Mouse (Mus musculus) pancreas, adult 10 weeks (tissue): ENCODE data around the gene Tbl2. TPM values are rescaled to one million over a fixed set of nuclear protein-coding genes. Genes with fewer than 3 reads are reported as not detected.

ENCODE experiments used
- polyA plus RNA-seq: library from polyadenylated mRNA; stranded (reverse); fragments of 350-450 nt; fragmentation: Illumina TruSeq; extraction: RNeasy Lipid Tissue Mini Kit (QIAGEN cat#74804); gene quantifications from one replicate; pipeline ENCODE4 v1.2.3, GENCODE M21; 2015; ENCODE audit warnings: low read depth, low replicate concordance; ENCODE audit not compliant: insufficient read depth

Gene Tbl2
- 4.1 TPM for polyA plus RNA-seq

DNA sequence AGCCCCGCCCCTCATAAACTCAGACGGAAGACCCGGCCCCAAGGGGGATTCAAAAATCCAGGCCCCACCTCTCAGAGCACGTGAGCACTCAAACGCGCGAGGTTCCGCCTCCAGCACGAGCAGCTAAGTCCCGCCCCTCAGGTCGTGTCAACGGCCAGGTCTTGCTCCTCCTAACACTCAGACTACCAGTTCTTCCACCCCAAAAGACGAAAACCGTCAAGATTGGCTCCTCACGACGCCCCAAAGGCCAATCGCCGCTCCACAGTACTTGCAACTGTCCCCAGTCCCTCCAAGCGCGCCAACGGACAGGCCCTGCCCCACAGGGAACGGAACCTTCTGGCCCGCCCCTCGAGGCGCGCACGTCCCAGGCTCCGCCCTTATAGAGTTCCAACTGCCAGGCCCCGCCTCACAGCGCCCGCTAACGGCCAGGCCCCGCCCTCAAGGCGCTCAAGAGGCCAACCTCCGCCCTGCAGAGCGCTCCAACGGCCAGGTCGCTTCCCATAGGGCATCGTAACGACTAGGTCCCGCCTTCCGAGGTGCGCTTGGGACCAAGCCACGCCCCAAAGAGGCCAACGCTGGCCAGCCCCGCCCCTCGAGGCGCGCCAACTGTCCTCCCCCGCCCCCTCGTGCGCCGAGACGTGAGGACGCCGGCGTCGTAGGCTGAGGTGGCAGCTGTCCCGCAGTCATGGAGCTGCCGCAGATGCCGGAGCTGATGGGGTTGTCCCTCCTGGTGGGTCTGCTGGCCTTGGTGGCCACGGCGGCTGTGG lies at the start of gene Tbl2:
Gene Tbl2, plus strand, starts transcription at position 605 of the 767 bp plus-strand sequence.

DNA sequence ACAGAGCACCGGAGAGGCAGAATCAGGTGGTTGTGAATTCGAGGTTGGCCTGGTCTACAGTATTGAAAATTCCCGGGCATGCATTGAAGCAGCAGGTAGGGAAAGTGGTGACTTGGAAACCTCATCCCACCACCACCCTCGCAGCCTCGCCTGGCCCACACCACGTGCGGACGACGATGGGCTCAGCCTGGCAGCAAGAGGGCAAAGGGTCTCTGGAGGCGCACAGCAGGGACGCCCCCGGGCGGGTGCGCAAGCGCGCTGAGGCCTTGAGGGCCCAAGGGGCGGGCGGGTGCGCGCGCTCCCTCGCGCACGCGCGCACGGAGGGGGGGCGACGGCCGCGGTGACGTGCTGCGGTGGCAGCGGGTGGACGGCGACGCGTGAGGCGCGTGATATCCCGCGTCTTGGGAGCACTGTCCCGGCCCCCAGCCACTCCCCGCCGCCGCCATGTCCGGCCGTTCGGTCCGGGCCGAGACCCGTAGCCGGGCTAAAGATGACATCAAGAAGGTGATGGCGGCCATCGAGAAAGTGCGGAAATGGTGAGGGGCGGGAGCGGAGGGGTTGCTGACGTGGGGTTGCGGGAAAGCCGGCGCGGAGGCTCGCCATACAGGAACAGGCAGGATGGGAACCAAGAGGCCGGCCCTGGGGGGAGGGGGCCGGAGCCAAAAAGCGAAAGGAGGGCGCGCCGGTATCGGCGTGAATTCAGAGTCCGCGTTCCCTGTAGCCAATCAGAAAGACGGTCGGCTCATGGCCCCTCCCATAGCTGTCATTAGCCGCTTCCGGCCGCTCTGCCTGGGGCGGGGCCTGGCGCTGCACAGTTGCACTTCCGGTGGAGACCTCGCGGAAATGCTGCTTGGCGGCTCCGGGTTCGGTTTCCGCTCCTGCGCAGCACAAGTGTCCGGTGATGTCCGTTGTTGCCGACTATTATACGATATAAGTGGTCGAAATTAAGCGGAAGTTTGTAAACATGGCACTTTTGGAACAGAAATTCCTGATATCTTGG lies 18.9 kb downstream of the Tbl2 start, which contains the start of gene Bcl7b:
Gene Bcl7b, plus strand, starts transcription at position 221 of the 1,000 bp plus-strand sequence.

DNA sequence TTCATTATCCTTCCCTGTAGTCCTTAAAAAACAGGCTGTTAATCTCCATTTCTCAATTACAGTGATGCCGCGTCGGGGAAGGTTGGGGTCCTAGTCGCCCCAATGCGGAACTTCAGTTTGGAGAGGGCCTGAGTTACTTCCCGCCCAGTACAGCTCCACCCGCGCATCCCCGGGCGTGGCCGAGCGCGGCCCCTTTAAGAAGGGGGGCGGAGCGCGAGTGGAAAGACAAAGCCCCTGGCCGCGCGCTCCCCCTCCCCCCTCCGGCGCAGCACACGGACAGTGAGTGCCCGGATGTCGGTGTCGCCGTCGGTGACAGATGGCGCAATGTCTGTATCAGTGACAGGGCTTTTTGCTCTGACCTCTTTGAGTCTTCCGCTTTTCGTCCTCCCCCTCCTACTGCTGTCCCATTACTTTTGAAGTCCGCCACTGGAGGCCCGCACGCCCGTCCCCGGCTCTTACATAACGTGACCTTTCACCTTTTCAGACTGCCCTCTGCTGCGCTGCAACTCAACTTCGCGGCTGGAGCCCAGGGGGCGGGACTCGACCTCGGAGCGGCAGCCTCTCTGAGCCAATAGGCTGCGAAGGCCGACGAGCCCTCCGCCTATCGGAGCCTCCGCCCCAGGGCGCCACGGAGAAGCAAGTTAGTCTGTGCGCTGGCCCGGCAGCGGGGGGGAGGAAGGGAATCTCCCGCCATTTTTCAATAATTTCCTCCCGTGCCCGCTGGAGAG lies 37.3 kb downstream of the Tbl2 start, which contains the start of gene Baz1b:
Gene Baz1b, plus strand, starts transcription at position 644 of the 728 bp plus-strand sequence.

Other genes starting within 250 kb of the Tbl2 start
- gene Tmem270, start 242.9 kb upstream of the Tbl2 start, polyA plus RNA-seq = not detected
- not detected for gene Cldn13, start 234.1 kb upstream of the Tbl2 start, polyA plus RNA-seq
- 2.3 TPM for gene Mettl27, start 217.3 kb upstream of the Tbl2 start, polyA plus RNA-seq
- gene Cldn4, start 202.7 kb upstream of the Tbl2 start, polyA plus RNA-seq = 3.9 TPM
- gene Cldn3, start 163.4 kb upstream of the Tbl2 start, polyA plus RNA-seq = 25.9 TPM
- gene Abhd11, start 140.5 kb upstream of the Tbl2 start, polyA plus RNA-seq = 23.5 TPM
- gene Stx1a, start 126.2 kb upstream of the Tbl2 start, polyA plus RNA-seq = 5.5 TPM
- gene Dnajc30, start 85.5 kb upstream of the Tbl2 start, polyA plus RNA-seq = 7.2 TPM
- gene Bud23, start 84.7 kb upstream of the Tbl2 start, polyA plus RNA-seq = 23.0 TPM
- 0.74 TPM for gene Vps37d, start 71.4 kb upstream of the Tbl2 start, polyA plus RNA-seq
- 31.5 TPM for gene Mlxipl, start 59.8 kb upstream of the Tbl2 start, polyA plus RNA-seq
- 10.6 TPM for gene Bcl7b, start 18.6 kb downstream of the Tbl2 start, polyA plus RNA-seq
- gene Baz1b, start 37.6 kb downstream of the Tbl2 start, polyA plus RNA-seq = 13.8 TPM
- gene Fzd9, start 101.6 kb downstream of the Tbl2 start, polyA plus RNA-seq = not detected
- not detected for gene Fkbp6, start 200.4 kb downstream of the Tbl2 start, polyA plus RNA-seq
- 4.6 TPM for gene Trim50, start 203.6 kb downstream of the Tbl2 start, polyA plus RNA-seq
- 10.0 TPM for gene Nsun5, start 220.3 kb downstream of the Tbl2 start, polyA plus RNA-seq
- gene Pom121, start 244.9 kb downstream of the Tbl2 start, polyA plus RNA-seq = 4.7 TPM